Mouse (Mus musculus): Measurements from ENCODE around the gene Gm26897.

Gene Gm26897

GRCm38 (mm10) chr5:111750092-111750491 is 16.4 kb downstream of the Gm26897 start:
- no peak for DNase-seq (ENCODE audit: low read depth, low spot score)

GRCm38 (mm10) chr5:111754484-111755139 is 20.9 kb downstream of the Gm26897 start:
- DNase-seq (ENCODE audit: low read depth, low spot score): peak; percentile 48

- peak; percentile 60 for DNase-seq (ENCODE audit: low read depth, low spot score)
Measured at GRCm38 (mm10) chr5:111755330-111755729, 21.6 kb downstream of the Gm26897 start.

- DNase-seq (ENCODE audit: low read depth, low spot score): peak; percentile 67
Measured at GRCm38 (mm10) chr5:111760721-111761480, 27.2 kb downstream of the Gm26897 start.

GRCm38 (mm10) chr5:111761574-111761973 is 27.9 kb downstream of the Gm26897 start:
- DNase-seq (ENCODE audit: low read depth, low spot score): no peak

GRCm38 (mm10) chr5:111762085-111762484 is 28.4 kb downstream of the Gm26897 start:
- peak; percentile 88 for DNase-seq (ENCODE audit: low read depth, low spot score)

GRCm38 (mm10) chr5:111765671-111766290 is 32.1 kb downstream of the Gm26897 start:
- no peak for DNase-seq (ENCODE audit: low read depth, low spot score)

GRCm38 (mm10) chr5:111766696-111767095 is 33.0 kb downstream of the Gm26897 start:
- DNase-seq (ENCODE audit: low read depth, low spot score): no peak

GRCm38 (mm10) chr5:111770266-111770665 is 36.5 kb downstream of the Gm26897 start:
- no peak for DNase-seq (ENCODE audit: low read depth, low spot score)

- DNase-seq (ENCODE audit: low read depth, low spot score): no peak
Measured at GRCm38 (mm10) chr5:111772127-111772526, 38.4 kb downstream of the Gm26897 start.

- no peak for DNase-seq (ENCODE audit: low read depth, low spot score)
Measured at GRCm38 (mm10) chr5:111772591-111773406, 39.1 kb downstream of the Gm26897 start.

- DNase-seq (ENCODE audit: low read depth, low spot score): peak; percentile 7
Measured at GRCm38 (mm10) chr5:111773407-111773733, 39.6 kb downstream of the Gm26897 start.

- peak; percentile 52 for DNase-seq (ENCODE audit: low read depth, low spot score)
Measured at GRCm38 (mm10) chr5:111776246-111776645, 42.5 kb downstream of the Gm26897 start.

GRCm38 (mm10) chr5:111778093-111778492 is 44.4 kb downstream of the Gm26897 start:
- DNase-seq (ENCODE audit: low read depth, low spot score): no peak

GRCm38 (mm10) chr5:111779776-111780485 is 46.2 kb downstream of the Gm26897 start:
- no peak for DNase-seq (ENCODE audit: low read depth, low spot score)

Measured in brain, adult 2 months (tissue).